Mouse (Mus musculus): ENCODE results near the gene Spaca4.

Gene Spaca4

DNA sequence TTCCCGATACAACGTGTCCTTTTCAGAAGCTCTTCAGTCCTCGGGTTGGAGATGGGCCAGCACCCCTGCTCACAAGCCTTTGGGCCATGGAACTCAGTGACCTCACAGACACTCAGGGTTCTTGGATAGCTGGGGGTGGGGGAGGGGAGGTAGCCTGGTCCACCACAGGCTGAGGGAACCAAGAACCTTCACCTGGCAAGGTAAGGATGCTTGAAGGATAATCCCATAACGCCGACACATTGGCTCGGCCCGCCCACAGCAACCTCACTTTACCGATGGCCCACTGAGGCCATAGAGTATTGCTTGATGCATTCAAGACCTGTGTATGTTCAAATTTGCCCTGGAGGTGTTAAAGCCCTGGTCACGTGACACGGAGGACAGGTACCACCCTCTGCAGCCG, at the start of gene Spaca4:
TSS of gene Spaca4 (minus strand) at position 101 of the 400 bp plus-strand sequence.
- no peaks in the 10 kb centered on the region for H3K27me3 ChIP-seq (ENCODE audit: control insufficient read depth, insufficient read depth, low read length, poor library complexity, severe bottlenecking)

DNA sequence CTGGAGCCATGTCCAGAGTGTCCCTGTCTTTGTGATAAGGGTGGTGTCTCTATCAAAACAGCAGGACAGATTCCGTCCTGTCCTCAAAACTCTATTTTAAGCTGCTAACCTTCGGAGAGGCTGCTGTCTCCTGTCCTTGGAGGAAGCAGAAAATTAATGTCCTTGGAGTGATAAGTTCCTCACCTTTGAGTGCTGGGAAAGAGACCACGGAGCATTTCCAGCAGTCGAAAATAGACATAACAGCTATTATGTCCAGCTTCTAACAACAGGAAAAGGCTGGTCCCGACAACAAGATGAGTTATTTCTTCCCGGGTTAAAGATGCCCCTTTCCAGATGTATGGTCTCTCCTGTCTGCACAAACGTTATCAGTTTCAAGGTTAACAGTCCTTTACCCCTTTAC, 49.6 kb upstream of the Spaca4 start:
- H3K36me3 ChIP-seq (ENCODE audit: control insufficient read depth, insufficient read depth, low read length, poor library complexity, severe bottlenecking) = no peaks in the 10 kb centered on the region
- no peak for DNase-seq (ENCODE audit: low read depth, low spot score)
- no peaks in the 10 kb centered on the region for H3K27me3 ChIP-seq (ENCODE audit: control insufficient read depth, insufficient read depth, low read length, poor library complexity, severe bottlenecking)

More for the DNA sequence above, at the start of gene Spaca4:
- DNase-seq (ENCODE audit: low read depth, low spot score) = no peak
- peaks cover 2% of the 10 kb centered on the region for H3K36me3 ChIP-seq (ENCODE audit: control insufficient read depth, insufficient read depth, low read length, poor library complexity, severe bottlenecking)

DNA sequence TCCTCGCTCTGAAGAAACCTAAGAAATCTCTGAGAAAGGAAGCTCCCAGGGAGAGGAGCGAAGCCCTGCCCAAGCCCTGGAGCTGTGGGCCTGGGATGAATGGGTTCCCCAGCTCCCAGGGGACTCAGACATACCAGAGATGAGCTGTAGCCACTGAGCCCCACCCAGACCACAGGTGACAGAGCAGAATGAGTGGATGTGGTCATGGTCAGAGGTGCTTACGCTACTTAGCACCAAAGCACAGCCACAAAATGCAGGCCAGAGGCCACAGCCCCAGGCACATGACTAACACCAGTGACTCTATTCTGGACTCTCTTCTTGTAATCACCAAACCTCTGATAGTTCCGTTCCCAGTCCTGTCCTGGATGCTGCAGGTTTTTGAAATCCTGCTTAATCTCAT, 45.5 kb upstream of the Spaca4 start:
- H3K27me3 ChIP-seq (ENCODE audit: control insufficient read depth, insufficient read depth, low read length, poor library complexity, severe bottlenecking) = no peaks in the 10 kb centered on the region
- DNase-seq (ENCODE audit: low read depth, low spot score) = no peak

DNA sequence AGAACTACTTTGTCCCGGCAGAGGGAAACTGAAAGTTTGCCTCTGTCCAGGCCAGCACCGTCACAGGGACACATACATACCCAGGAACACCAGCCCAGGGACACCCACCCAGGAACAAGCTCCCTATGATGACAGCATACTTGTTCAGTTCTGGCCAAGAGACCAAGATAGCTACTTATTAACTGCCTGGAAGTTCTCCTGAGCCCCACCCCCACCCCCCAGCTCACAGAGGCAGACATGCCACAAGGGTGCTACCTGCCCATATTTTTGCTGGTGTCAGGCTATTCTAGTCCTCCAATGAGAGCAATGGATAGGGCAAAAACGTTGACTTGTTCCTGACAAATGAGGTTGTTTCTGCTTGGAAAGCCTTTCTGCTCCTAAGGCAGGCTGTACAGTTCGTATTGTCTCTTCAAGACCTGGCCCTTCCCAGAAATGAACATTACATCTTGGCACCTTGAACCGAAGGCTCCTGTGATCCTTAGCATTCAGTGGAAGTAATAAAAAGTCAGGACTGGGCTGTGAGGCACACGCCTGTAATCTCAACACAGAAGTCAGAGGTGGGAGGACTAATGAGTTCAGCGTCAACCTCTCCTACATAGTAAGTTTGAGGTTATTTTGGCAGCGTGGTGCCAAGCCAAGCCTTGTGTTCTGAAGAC, 44.9 kb upstream of the Spaca4 start:
- no peaks in the 10 kb centered on the region for H3K36me3 ChIP-seq (ENCODE audit: control insufficient read depth, insufficient read depth, low read length, poor library complexity, severe bottlenecking)
- no peak for DNase-seq (ENCODE audit: low read depth, low spot score)
- H3K27me3 ChIP-seq (ENCODE audit: control insufficient read depth, insufficient read depth, low read length, poor library complexity, severe bottlenecking) = no peaks in the 10 kb centered on the region

More for the DNA sequence above, 45.5 kb upstream of the Spaca4 start:
- no peaks in the 10 kb centered on the region for H3K36me3 ChIP-seq (ENCODE audit: control insufficient read depth, insufficient read depth, low read length, poor library complexity, severe bottlenecking)

DNA sequence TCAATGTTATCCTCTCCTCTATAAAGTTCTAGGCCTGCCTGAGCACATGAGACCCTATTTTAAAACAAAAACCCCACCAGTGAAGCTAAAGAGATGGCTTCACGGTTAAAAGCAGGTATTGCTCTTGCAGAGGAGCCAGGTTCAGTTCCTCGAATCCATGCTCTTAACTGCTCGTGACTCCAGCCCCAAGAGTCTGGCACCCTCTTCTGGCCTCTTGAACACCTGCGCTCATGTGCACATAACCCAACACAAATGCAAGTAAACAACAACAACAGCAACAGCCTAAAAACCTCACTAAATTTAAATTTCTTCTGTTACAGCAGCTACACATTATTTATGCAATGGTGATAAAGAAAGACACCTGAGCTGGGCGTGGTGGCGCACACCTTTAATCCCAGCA, 41.9 kb upstream of the Spaca4 start:
- H3K27me3 ChIP-seq (ENCODE audit: control insufficient read depth, insufficient read depth, low read length, poor library complexity, severe bottlenecking) = no peaks in the 10 kb centered on the region
- no peaks in the 10 kb centered on the region for H3K36me3 ChIP-seq (ENCODE audit: control insufficient read depth, insufficient read depth, low read length, poor library complexity, severe bottlenecking)
- no peak for DNase-seq (ENCODE audit: low read depth, low spot score)

DNA sequence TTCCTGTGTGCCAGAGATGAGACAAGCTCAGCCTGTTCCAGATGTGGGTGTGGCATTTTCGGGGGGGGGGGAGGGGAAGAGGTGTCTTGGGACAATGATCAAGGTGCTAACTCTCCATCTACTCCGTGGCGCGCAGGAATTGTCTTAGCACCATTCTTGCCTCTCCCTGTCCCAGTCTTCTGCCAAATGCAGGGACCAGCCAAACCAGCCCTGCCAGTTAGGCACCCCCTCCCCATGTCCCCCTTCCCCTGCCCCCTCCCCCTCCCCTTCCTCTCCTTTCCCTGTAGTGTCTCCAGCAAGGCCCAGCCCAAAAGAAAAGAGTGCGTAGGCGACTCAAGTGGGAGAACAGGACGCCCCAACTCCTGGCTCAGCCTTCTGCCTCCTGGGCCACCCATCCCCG, 41.2 kb upstream of the Spaca4 start:
- H3K27me3 ChIP-seq (ENCODE audit: control insufficient read depth, insufficient read depth, low read length, poor library complexity, severe bottlenecking) = no peaks in the 10 kb centered on the region
- no peak for DNase-seq (ENCODE audit: low read depth, low spot score)
- H3K36me3 ChIP-seq (ENCODE audit: control insufficient read depth, insufficient read depth, low read length, poor library complexity, severe bottlenecking) = no peaks in the 10 kb centered on the region

DNA sequence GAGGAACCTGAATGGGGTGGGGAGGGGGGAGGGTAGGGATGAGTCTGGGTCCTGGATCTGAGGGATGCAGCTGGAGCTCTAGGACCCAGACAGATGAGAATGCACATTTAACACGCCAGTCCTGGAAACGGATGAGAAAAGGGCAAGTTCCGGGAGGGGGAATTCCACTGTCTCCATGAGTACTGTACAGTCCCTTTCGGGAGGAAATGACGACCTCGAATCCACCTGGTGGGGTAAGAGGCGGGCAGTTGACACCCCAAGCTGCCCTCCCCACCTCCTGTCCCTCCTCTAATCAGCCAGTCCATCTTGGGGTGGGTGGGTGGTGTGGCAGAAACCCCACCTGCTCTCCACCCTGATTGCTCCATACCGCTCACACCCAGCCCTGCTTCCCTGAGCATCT, 40.4 kb upstream of the Spaca4 start:
- H3K27me3 ChIP-seq (ENCODE audit: control insufficient read depth, insufficient read depth, low read length, poor library complexity, severe bottlenecking) = no peaks in the 10 kb centered on the region
- H3K36me3 ChIP-seq (ENCODE audit: control insufficient read depth, insufficient read depth, low read length, poor library complexity, severe bottlenecking) = no peaks in the 10 kb centered on the region
- no peak for DNase-seq (ENCODE audit: low read depth, low spot score)

DNA sequence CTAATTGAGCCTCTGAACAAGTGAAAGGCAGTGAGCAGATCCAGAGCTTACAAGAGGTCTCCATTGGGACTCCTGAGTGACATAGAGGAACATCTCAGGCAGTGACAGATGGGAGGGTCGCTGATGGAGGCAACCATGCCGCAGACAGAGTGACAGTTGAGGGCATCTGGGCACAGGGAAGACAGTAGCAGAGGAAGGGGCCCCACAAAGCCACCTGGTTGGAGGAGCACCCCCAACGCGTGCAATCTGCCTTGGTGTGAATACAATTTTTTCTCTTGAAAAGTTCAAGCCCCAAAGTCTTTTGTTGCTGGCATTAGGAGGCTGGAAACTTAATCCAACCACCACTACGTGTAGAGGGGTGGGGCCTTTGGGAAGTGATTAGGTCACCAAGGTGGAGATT, 34.5 kb upstream of the Spaca4 start:
- Histone ChIP-seq H3K36me3 (ENCODE audit: control insufficient read depth, insufficient read depth, low read length, poor library complexity, severe bottlenecking) (no peaks in the 10 kb centered on the region), H3K27me3 (ENCODE audit: control insufficient read depth, insufficient read depth, low read length, poor library complexity, severe bottlenecking) (no peaks in the 10 kb centered on the region)
- no peak for DNase-seq (ENCODE audit: low read depth, low spot score)

DNA sequence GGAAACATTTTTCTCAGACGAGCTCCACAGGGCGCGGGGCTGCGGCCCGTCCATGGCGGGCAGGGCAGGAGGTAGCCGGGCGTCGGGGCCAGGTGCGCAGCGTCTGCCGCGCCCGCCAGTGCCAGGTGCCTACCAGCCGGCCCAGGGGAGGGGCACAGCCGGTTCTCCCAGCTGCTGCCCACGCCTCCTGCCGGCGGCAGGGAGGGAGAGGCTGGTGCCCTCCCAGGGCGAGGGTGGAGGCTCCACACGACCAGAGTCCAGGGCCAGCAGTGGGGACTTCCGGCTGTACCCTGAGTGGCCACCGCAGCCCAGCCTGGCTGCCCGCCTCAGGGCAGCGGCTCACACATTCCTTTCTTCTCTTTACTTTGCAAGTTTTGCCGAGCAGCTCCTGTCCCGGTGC, 33.8 kb upstream of the Spaca4 start:
- H3K27me3 ChIP-seq (ENCODE audit: control insufficient read depth, insufficient read depth, low read length, poor library complexity, severe bottlenecking) = no peaks in the 10 kb centered on the region
- H3K36me3 ChIP-seq (ENCODE audit: control insufficient read depth, insufficient read depth, low read length, poor library complexity, severe bottlenecking) = no peaks in the 10 kb centered on the region
- DNase-seq (ENCODE audit: low read depth, low spot score) = no peak

DNA sequence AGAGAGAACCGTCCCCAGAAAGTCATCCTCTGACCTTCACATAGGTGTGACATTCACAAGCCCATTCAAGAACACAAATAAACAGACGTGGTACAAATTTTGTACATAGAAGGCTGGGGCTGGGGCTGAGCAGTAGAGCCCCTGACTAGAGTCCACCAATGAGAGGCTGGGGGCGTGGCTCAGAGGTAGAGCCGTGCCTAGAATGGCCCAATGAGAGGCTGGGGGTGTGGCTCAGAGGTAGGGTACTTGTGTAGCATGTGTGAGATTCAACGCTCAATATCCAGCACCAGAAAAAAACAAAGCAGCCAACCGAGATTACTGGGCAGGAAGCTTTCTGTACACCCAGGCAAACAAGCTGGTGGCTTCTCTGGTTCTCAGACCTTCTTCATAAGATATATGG, 30.1 kb upstream of the Spaca4 start:
- no peaks in the 10 kb centered on the region for H3K36me3 ChIP-seq (ENCODE audit: control insufficient read depth, insufficient read depth, low read length, poor library complexity, severe bottlenecking)
- no peak for DNase-seq (ENCODE audit: low read depth, low spot score)
- H3K27me3 ChIP-seq (ENCODE audit: control insufficient read depth, insufficient read depth, low read length, poor library complexity, severe bottlenecking) = no peaks in the 10 kb centered on the region

DNA sequence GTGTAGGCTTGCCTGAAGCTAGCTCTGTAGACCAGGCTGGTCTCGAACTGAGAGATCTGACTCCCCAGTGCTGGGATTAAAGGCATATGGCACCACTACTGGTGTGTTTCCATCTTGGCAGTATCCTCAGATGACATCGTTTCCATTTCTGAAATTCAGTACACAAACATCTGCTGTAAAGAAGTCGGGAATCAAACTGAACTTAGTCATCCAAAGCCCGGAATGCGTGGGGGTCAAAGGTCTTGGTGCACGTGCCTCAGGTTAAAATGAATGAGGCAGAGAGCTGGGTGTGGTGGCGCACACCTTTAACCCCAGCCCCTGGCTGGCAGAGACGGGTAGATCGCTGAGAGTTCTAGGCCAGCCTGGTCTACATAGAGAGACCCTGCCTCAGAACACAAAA, 24.5 kb upstream of the Spaca4 start:
- no peaks in the 10 kb centered on the region for H3K36me3 ChIP-seq (ENCODE audit: control insufficient read depth, insufficient read depth, low read length, poor library complexity, severe bottlenecking)
- DNase-seq (ENCODE audit: low read depth, low spot score) = no peak
- H3K27me3 ChIP-seq (ENCODE audit: control insufficient read depth, insufficient read depth, low read length, poor library complexity, severe bottlenecking) = no peaks in the 10 kb centered on the region

DNA sequence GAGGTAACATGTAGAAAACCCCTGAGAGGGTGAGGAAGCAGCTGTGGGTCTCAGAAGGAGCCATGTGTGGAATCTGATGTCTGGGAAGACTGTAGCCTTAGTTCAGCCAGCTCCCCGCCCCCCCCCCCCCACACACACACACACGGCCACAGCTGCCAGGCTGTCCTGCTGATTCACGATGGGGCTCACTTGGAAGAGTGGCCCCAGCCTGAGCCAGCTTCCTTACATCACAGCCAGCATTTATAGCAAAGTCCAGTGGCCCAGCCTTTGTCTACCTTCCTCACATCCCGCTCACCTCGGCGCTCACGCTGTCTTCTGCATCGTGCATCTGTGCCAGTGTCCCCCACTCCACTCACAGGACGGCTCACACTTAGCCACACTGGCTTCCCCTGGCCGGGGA, 23.8 kb upstream of the Spaca4 start:
- H3K36me3 ChIP-seq (ENCODE audit: control insufficient read depth, insufficient read depth, low read length, poor library complexity, severe bottlenecking) = no peaks in the 10 kb centered on the region
- H3K27me3 ChIP-seq (ENCODE audit: control insufficient read depth, insufficient read depth, low read length, poor library complexity, severe bottlenecking) = no peaks in the 10 kb centered on the region
- DNase-seq (ENCODE audit: low read depth, low spot score) = no peak

DNA sequence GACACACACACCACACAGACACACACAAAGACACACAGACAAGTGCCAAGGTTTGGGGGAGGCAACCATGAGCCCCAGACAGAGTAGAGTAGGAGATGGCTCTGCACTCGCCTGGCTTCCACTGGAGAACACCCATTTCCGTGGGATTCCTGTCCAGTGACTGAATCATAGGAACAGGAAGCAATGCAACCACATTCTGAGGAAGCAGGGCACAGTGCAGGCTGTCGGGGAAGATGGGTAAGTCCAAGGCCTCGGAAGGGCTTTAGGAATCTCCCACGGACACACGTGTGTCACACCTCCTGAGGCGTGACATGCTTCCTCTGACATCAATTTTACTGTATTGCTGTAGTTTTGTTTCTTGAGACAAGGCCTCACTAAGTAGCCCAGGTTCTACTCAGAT, 22.5 kb upstream of the Spaca4 start:
- Histone ChIP-seq H3K36me3 (ENCODE audit: control insufficient read depth, insufficient read depth, low read length, poor library complexity, severe bottlenecking) (no peaks in the 10 kb centered on the region), H3K27me3 (ENCODE audit: control insufficient read depth, insufficient read depth, low read length, poor library complexity, severe bottlenecking) (no peaks in the 10 kb centered on the region)
- no peak for DNase-seq (ENCODE audit: low read depth, low spot score)

DNA sequence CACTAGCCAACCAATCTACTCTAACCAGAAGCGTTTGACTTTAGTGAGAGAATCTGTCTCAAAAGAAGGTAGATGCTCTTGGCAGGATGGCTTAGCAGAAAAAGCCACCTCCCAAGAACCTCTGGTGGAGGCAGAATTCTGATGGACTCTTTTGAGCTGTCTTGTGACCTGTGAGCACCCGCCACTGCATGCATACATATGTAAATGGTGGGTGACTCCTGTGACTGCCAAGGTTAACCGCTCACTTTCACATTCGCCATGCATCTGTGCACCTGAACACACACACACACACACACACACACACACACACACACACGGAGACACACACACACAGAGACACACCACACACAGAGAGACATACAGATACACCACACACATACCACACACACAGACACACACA, 21.8 kb upstream of the Spaca4 start:
- H3K36me3 ChIP-seq (ENCODE audit: control insufficient read depth, insufficient read depth, low read length, poor library complexity, severe bottlenecking) = no peaks in the 10 kb centered on the region
- H3K27me3 ChIP-seq (ENCODE audit: control insufficient read depth, insufficient read depth, low read length, poor library complexity, severe bottlenecking) = no peaks in the 10 kb centered on the region
- DNase-seq (ENCODE audit: low read depth, low spot score) = no peak

DNA sequence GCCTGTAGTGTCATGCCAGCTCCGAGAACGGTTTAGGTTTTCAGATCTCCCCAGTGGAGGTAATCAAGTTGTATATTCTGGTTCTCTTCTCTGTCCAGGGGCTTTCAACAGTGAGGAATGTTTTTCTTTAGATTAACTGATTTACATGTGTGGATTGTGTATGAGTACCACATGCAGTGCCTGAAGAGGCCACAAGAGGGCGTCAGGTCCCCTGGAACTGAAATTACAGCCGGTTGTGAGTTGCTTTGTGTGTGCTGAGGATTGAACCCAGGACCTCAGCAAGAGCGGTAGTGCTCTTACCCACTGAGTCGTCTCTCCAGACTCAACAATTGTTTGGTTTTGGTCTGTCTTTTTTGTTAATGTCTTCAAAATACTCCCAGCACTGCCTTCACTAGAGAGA, 20.9 kb upstream of the Spaca4 start:
- Histone ChIP-seq H3K27me3 (ENCODE audit: control insufficient read depth, insufficient read depth, low read length, poor library complexity, severe bottlenecking) (no peaks in the 10 kb centered on the region), H3K36me3 (ENCODE audit: control insufficient read depth, insufficient read depth, low read length, poor library complexity, severe bottlenecking) (no peaks in the 10 kb centered on the region)
- peak; percentile 43 for DNase-seq (ENCODE audit: low read depth, low spot score)

DNA sequence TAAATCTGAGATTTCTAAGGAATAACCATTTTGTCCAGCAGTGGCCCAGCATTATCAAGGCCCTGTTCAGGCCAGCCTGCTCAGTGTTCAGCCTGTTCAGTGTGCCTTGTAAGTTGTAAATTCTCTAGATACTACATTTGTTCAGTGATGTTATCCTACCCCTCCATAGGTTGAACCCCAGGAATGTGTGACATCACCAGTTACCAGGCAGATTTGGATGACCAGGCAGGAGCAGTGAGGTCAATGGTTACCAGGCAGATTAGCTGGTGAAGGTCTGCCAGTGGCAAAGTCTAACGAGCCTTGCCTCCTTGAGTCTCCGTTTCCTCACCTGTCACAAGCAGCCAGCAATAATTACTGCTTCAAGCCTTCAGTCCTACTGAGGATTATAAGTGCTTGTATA, 18.8 kb upstream of the Spaca4 start:
- no peaks in the 10 kb centered on the region for H3K36me3 ChIP-seq (ENCODE audit: control insufficient read depth, insufficient read depth, low read length, poor library complexity, severe bottlenecking)
- H3K27me3 ChIP-seq (ENCODE audit: control insufficient read depth, insufficient read depth, low read length, poor library complexity, severe bottlenecking) = no peaks in the 10 kb centered on the region
- peak; percentile 79 for DNase-seq (ENCODE audit: low read depth, low spot score)

Measured in splenic B cell, adult 2 months (primary cell).